Mouse (Mus musculus): ENCODE results near the gene Ndfip2.

Ndfip2 gene

DNA sequence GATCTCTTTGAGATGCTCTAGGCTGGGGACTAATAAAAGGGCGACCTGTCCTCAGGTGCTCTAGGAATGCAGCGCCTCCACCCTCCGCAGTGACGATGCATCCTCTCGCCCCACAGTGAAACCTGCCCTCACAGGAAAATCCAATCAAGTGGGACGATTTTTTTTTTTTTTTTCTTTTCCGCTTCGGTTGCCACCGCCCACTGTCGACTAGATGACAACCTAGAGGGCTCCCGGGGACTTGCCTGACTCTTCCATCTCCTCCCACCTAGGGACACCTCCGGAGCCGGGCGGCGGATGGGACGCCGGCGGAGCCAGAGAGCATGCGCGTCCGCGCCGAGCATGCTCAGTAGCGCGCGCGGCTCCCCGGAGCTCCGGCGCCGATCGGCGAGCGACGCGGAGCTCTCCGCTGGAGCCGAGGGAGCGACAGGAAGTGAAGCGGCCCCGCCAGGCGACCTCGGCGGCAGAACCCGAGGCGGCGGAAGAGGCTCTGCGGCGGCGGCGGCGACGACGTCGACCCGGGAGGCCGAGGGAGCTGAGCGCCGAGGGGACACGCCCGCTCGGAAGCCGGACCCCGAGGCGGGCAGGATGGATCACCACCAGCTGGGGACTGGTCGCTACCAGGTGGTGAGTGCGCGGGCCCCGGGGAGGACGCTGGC lies at the start of gene Ndfip2:
Gene Ndfip2 (plus strand): TSS at position 195 of the 656 bp plus-strand sequence.
- peak; percentile 66 for DNase-seq (ENCODE audit: low spot score)

DNA sequence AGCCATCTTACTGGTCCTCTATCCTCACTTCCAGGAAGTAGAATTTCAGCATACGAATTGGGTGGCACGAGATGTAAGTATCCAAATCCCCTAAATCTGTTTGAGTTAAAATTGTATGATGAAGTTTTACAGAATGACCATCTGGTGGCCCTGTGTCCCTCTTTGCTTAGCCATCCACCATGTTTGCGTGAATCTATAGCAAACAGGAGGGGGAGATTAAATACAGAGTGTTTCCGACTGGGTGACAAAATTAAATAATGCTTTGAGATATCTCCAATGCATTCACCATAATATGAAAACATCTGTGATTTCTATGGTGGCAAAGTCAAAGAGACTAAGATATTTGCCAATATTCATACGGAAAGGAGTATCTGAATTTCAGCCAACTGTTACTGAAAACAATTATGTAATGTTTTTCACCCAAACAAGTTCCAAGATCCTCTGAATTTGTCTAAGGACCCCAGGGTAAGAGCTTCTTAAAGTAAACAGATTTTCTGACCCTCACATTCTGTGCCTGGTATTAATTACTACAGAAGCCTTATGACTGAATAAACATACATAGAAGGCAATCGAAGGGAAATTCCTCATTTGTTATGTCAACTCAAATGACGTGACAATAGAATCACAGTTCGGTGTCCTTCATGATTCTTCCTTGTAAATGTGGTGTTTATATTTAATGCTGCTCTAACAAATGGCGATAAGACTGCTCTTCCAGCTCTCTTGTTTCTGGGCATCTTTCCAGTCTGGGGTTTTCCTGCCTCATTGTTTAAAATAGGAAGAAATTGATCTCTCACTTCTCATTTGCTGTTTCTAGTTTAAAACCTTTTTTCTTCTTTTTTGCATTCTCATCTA lies 38.6 kb upstream of the Ndfip2 start:
- DNase-seq (ENCODE audit: low spot score): no peak

DNA sequence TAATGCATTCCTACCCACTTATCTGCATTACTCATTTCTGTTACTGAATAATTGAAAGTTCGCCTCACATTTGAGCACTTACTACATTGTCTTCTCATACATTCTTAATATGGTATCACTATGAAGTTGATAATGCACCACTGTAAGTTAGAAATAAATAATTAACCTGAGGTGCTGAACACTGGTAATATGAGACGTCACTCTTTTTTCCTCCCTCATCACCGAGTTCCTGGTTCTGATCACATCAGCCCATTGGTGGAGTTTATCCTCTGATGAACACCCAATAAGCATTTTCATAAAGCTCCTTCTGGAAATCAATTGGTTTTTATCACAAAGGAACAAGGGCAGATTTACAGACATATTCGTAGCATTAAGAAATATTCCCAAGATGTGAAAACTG lies 36.1 kb upstream of the Ndfip2 start:
- DNase-seq (ENCODE audit: low spot score): no peak

DNA sequence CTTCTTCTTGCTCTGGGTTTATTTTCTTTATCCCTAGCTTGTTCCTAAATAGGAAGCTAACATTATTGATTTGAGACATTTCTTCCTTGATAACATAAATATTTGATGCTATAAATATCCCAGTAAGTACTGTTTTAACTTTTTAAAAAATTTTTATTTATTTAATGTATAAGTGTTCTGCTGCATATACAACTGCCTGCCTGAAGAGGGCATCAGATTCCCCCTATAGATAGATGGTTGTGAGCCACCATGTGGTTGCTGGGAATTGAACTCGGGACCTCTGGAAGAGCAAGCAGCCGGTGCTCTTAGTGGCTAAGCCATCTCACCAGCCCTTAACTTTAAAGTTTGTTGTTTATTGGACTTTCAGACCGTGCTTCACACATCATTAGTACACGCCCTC lies 32.6 kb upstream of the Ndfip2 start:
- DNase-seq (ENCODE audit: low spot score): no peak

DNA sequence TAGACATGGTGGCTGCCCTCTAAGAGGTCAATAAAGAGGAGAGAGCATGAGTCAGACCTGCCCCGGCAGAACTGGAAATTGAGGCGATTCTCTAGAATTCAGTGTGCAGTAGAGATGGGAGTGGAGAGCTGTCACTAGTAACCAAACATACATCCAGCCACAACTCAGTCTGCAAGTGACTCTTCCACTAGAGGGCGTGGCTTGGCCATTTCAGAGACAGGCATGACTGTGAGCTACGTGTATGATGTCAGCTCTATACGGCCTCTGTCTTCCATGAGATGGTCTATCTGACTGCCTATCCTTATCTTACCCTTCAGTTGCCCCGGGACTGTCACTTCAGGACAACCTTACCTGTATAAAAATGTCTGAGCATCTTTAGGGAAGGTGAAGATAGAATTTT lies 26.0 kb upstream of the Ndfip2 start:
- no peak for DNase-seq (ENCODE audit: low spot score)

DNA sequence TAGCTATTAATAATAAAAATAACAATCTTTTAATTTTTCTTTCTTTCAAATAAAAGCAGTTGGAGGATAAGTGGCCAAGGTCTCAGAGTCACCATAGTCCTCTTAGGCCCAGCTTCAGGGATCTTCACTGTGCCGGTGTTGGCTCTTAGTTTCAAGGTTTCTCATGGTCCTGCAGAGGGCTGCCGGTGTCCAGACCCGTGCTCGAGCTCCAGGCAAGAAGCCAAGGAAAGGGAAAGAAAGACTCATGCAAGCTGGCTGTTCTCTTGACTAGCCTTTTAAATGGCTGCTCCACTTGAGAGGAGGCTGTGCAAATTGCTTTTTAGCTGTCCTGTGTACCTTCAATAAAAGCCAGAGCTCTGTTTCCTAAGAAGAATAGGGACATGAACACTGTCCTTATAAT lies 21.8 kb upstream of the Ndfip2 start:
- DNase-seq (ENCODE audit: low spot score): no peak

DNA sequence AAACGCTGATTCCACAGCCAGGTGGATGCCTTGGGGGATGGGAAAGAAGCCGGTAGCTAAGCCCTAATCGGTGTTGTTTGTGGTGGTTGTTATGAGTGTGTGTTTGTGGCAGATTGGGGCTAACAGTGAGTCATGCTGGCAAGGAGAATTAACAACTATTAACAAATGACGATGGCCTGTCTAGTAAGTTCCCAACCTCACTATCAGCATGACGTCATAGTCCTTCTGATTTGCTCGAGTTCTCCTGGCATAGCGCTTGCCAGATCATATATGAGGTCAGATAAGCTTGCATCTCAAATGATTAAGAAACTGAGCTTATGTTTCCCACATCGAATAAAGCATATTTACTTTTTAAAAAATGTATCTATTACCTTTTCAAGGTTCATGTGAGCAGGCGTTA lies 20.6 kb upstream of the Ndfip2 start:
- no peak for DNase-seq (ENCODE audit: low spot score)

DNA sequence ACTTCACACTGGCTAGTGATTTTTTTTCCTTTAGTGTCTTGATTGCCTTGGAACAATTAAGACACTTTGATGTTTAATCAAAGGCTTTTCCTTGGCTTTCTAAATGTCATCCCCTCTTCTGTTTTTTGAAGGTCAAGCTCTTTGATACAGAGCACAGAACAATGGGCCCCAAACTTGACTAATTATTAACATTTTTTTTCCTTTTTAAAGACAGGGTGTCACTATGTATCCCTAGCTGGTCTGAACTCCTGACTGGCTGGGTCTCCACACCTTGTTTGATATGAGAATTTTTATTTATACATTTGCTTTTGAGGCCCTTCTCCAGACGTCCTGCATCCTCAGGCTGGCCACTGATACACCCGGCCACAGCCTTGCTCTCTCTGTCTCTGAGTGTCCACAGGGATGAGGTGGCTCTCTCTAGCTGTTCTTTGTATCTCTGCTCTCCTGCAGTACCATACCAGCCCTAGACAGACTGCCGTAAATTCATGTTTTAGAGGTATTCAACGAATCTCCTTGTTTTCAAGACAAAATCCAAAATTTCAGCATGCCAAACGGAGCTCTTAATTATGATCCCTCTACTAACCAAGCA lies 19.8 kb upstream of the Ndfip2 start:
- no peak for DNase-seq (ENCODE audit: low spot score)

DNA sequence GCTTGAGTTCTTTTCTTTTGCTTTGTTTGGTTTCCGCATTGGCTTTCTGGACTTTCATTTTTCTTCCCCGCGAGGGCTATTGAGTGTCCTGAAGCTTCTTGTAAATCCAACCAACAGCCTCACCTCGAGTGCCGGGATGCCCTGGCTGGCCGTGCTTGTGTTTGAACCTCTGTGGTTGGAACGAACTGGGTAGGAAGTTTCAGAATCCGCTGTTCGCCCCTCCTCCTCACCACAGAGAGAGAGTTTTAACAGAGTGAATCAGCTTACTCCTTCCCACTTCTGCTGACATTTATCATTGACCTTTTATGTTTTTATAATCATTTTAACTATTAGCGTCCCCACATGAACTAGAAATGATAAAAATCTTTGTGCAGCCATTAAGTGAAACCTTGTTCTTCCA lies 18.3 kb upstream of the Ndfip2 start:
- DNase-seq (ENCODE audit: low spot score): no peak

DNA sequence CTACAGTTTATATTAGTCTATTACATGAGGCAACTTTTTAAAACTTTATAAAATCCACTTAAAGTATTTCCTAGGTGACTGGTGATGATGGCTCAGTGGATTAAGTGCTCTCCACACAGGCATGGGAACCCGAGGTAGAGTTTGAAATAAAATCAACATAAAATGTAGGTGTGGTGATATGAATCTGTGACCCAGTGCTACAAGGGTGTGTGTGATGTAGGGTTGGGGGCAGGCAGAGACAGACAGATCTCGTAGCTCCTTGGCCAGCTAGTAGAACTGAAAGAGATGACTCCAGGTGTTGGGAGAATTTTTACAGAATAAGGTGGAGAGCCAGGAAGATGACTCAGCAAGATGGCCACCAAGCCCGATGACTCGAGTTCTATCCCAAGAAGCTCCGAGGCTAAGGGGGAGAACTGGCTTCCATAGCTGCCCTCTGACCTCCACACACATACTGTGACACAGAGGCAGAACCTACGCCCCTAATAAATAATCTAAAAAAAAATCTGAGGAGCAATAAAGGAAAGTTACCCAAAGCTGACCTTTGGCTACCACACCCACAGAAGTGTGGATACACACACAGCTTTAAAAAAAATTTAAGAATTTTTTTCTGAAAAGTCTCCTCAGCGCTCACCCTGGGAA lies 14.4 kb upstream of the Ndfip2 start:
- no peak for DNase-seq (ENCODE audit: low spot score)

DNA sequence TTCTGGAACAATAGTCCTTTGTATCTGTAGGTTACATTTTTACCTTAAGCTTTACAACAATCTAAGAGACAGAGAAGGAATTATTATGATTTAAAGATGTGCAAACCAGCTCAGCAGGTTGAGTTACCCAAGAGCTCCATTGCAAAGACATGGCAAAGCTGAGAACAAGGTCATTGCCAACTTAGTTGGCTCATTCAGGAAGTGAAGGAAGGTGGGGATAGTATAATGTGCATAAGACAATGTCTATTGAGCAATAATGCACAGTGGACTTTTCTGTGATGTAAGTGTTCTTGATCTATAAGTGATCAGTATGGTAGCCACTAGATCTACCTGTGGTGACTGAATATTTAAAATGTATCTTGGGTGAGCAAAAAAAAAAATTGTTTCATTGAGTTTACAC lies 7.3 kb upstream of the Ndfip2 start:
- no peak for DNase-seq (ENCODE audit: low spot score)

DNA sequence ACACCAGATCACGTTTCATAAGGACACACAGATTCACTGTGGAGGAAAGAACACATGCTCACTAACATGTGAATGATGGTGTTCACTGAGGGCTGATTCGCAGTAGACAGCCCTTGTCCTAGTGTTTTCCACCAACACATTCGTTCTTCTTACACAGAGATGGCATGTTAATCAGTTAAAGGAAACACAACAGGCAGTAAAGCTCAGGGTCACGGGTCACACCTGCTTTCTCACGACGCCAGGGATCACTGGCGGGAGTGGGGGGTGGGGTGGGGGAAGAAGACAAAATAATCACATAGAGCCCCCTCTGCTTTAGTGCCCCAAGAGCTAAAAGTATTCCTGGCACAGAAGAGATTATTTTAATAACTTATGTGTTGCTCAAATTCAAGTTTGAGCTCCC lies 5.1 kb upstream of the Ndfip2 start:
- DNase-seq (ENCODE audit: low spot score): no peak

DNA sequence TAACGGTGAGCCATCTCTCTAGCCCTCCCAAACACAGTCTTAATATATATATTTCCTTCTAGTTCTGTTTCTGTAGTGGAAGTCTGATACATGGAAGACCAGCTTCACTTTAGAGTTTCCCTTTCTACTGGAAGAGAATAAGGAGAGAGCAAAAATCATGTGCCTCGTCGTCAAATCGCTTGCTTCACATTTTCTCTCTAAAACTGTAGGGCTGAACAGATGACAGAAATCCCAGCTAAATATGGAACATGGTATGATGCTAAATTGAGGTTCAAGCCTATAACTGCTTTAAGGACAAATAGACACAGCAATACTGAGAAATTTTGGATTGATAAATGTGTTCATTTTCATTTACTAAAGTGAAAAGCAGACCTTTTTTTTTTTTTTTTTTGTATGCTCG lies 4.0 kb upstream of the Ndfip2 start:
- DNase-seq (ENCODE audit: low spot score): no peak

DNA sequence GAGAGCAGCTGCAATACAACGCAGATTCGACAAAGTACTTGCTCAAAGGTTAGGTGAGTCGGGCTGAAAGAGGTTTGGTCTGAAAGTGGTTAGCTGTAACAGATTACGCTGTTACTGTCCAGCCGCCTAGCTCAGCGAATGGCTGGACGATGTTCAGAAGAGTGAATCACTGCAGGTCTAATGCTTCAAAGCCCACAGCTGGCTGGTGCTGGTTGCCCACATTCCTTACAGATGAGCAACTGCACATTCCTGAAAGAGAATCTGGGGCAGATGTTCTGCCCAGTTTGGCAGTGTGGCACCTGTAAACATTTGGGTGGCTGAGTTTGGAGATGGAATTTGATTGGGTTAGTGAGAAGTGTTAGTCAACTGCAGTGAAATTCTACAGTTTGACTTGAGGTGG lies 2.8 kb upstream of the Ndfip2 start:
- DNase-seq (ENCODE audit: low spot score): no peak

DNA sequence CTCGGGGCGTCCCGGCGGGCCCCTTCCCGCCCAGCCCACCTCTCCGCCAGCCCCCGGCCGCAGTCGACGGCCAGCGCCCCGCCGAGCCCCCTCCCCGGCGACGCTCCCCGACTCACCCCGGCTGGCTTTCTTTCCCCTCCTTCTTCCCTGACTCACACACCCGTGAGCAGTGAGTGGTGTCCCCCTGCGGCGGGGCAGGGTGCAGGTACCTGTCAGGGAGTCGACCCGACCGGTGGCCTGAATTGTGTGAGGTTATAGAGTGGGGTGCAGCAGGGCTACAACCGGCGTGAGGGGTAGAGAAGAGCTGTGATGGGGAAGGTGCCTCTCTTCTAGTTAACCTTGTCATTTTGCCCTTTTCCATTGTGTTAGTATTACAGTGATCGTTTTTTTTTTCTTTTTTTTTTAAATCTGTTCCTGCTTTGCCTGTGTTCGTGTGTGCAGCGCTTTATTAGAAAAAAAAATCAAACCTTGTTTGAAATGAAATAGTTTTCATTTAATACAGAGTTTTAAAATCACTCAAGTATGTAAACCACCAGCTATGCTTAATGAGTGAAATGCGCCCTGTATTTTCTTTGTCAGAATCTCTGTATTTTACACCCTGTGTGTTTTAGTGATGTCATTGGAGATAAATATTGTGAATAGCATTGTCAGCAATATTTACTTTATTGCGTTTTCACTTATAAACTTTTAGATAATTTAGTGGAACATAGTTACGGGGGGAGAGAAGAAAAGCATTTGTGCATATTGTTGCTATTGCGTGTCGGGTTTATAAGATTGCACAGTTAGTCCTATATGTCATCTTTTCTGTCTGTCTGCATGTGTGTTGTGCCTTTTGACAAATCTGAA lies 885 bp downstream of the Ndfip2 start:
- peak; percentile 17 for DNase-seq (ENCODE audit: low spot score)

DNA sequence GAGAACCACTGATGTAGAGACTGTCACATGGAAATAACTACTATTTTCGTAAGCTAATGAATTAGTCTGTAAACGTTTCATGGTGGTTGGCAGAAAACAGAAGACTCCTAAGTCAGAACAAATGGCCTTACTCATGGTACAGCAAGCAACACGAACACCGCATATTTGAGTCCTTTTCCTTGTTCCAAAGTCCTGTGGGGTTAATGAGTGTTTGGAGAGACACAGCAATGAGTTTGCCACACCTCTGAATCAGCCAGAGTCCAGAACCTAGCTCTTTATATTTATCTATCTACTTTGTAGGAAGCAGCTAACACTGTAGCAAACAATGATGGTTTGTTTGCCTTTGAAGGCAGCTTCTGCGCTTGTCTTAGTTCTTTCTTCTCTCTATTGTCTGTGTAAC lies 4.5 kb downstream of the Ndfip2 start:
- DNase-seq (ENCODE audit: low spot score): no peak

DNA sequence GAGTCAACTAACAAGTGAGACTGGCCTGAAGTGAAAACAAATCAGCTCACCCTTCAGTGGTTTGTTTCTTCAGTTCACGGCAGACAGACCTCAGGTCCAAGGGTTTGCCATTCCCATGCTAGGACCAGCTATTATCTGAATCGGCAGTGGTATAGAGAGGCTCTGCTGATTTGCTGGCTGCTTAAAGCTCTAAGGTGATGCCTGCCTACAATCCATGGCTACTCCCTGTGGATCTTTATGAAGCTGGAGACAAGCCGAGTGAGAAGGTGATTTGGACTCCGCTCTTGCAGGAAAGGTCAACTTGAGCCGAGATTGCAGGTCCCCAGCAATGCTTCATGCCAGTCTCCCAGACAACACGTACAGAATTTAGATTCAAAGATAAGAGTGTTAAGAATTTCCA lies 8.7 kb downstream of the Ndfip2 start:
- DNase-seq (ENCODE audit: low spot score): no peak

DNA sequence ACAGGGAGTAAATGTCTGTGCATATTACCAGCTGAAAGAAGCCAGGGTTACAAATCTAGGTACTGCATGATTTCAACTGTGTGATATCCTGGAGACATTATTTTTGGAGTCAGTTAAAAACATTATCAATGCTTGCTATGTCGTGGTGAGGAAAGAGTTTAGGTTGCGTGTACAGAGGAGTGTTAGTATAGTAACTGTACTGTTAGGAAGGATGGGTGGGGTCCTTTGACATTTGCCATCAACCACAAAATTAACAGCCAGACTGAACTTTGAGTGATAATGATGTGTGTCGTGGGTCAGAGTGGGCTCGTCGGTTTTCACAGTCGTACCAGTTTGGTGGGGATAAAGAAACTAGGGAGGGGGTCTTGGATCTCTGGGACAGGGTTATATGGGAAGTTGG lies 13.7 kb downstream of the Ndfip2 start:
- no peak for DNase-seq (ENCODE audit: low spot score)

DNA sequence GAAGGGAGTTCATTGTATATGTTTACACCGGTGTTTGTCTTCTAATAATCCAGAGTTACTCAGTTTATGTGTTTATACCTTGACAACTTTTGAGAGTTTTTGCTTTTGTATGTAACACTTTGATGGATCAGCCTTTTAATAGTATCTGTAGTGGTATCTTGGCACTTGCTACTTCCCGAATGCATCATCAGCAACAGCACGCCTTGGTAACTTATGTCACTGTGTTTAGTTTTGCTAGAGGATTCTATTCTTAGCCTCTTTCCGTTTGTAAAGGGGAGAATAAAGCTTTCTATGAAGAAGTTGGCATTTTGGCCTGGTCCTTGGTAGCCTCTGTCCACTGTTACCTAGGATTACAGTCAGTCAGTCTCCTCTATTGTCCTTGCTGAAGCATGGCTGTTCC lies 14.2 kb downstream of the Ndfip2 start:
- no peak for DNase-seq (ENCODE audit: low spot score)

DNA sequence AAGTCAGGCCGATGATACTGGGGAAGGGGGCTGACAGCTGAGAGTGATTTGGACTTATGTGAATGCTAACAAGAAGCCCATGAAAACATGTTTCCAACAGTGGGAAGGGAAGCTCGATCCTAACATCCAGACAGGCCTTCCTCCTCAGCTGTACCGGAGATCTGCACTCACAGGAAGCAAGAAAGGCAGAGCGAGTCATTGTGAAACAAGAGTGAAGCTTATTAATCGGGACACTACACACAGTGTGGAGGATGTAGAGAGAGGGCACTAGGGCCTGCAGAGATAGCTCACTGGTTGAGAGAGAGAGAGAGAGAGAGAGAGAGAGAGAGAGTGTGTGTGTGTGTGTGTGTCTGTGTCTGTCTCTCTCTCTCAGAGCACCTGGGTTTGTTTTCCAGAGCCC lies 16.8 kb downstream of the Ndfip2 start:
- DNase-seq (ENCODE audit: low spot score): no peak

DNA sequence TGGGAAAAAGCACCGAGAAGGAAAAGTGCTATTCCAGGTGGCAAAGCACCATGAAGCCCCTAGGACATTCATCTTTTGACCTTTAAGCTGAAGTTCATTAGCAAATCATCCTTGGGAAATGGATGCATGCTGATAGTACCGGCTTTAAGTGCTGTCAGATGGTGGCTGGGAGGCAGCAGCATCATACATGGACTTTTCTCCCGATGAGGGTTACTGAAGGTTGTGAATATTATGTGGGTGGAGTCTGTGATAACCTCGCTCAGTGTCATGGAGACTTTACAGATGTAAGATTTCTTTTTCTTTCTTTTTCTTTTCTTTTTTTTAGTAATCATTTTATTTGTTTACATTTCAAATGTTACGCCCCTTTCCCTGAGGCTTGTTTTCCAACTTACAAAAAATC lies 18.9 kb downstream of the Ndfip2 start:
- DNase-seq (ENCODE audit: low spot score): no peak

DNA sequence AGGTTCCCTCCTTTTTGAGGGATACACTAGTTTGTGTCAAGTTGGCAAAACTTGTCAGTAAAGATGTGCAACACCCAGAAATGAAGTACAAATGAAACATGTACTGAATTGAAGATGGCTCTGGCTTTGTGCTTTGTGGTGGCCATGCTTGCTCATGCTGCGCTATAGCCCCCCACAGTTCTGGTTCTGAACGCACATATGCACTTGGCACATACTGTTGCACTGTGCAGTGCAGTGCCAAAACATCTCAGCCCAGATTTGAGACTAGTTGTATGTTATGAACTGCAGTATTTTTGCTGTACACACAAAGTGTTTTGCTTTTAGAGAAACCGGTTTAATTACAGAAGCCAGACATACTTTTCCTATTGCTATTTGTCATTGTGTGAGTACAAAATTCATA lies 25.7 kb downstream of the Ndfip2 start:
- no peak for DNase-seq (ENCODE audit: low spot score)
